Mouse (Mus musculus) lung, embryonic 16.5 days (tissue): ENCODE measurements around the gene Clasp1. TPM values are rescaled to one million over a fixed set of nuclear protein-coding genes. Genes with fewer than 3 reads are reported as not detected.

ENCODE experiments used
- ATAC-seq: fragments of 200-750 bp; cut with Nextera tagmentation; 2 replicates; pipeline ENCODE4 v1.8.0; 2017; ENCODE audit warnings: low read depth, mild to moderate bottlenecking, moderate library complexity
- H3K27ac ChIP-seq: fragments of 300-500 bp; sonication (generic); 2 replicates; pipeline ENCODE4 v1.5.1; 2014; ENCODE audit warnings: mild to moderate bottlenecking, control low read depth, low read length
- H3K27me3 ChIP-seq: fragments of 300-500 bp; sonication (generic); 2 replicates; pipeline ENCODE4 v1.6.1; 2014; ENCODE audit warnings: low read depth, low read length, mixed read lengths; ENCODE audit not compliant: control insufficient read depth, insufficient read depth
- H3K36me3 ChIP-seq: fragments of 300-500 bp; sonication (generic); 2 replicates; pipeline ENCODE4 v1.6.1; 2014; ENCODE audit warnings: low read length; ENCODE audit not compliant: control insufficient read depth, insufficient read depth
- H3K4me1 ChIP-seq: fragments of 300-500 bp; sonication (generic); replicated peaks from 2 replicates; pipeline ENCODE4 v1.6.1; 2014; ENCODE audit warnings: low read length, mixed read lengths; ENCODE audit not compliant: control insufficient read depth, insufficient read depth
- H3K4me2 ChIP-seq: fragments of 300-500 bp; sonication (generic); 2 replicates; pipeline ENCODE4 v1.6.1; 2014; ENCODE audit warnings: low read depth, low read length, control low read depth
- H3K4me3 ChIP-seq: fragments of 300-500 bp; sonication (generic); 2 replicates; pipeline ENCODE4 v1.5.1; 2014; ENCODE audit warnings: mild to moderate bottlenecking, low read length, control low read depth
- H3K9ac ChIP-seq: fragments of 300-500 bp; sonication (generic); 2 replicates; pipeline ENCODE4 v1.6.1; 2014; ENCODE audit warnings: low read length, control low read depth
- H3K9me3 ChIP-seq: fragments of 300-500 bp; sonication (generic); 2 replicates; pipeline ENCODE4 v1.6.1; 2016; ENCODE audit warnings: low read length; ENCODE audit not compliant: control insufficient read depth
- WGBS: fragments of 180-500 bp; shearing (Covaris S2); extraction: QIAGEN DNeasy Blood & Tissue Kit; methylation state at CpG from one replicate; pipeline ENCODE4 v1.1.7; 2014; 5-methylcytosine and 5-hydroxymethylcytosine counted together
- polyA plus RNA-seq: library from polyadenylated mRNA; unstranded; fragments of >200 nt; fragmentation: Nextera tagmentation; extraction: Ambion mirVana; gene quantifications from 2 replicates; pipeline ENCODE4 v1.2.1, GENCODE M21; 2015

Gene Clasp1
- polyA plus RNA-seq, 1 experiment from 2014 or later, result 37.6 TPM

GRCm38 (mm10) chr1:118440547-118440946, 51.7 kb downstream of the Clasp1 start:
- no peak overlapping the region for H3K4me3 ChIP-seq
- 85% methylated on average over 1 of the region's 1 CpGs for WGBS
- no peaks in the 10 kb centered on the region for H3K36me3 ChIP-seq
- H3K9ac ChIP-seq, result no peak overlapping the region
- no peaks in the 10 kb centered on the region for H3K27me3 ChIP-seq
- no peaks in the 10 kb centered on the region for H3K4me1 ChIP-seq
- no peaks in the 10 kb centered on the region for H3K9me3 ChIP-seq
- no peak overlapping the region for H3K27ac ChIP-seq
- no peak overlapping the region for H3K4me2 ChIP-seq
- no peak for ATAC-seq

- WGBS, result 75% methylated on average over 7 of the region's 7 CpGs
- H3K27ac ChIP-seq, result no peak overlapping the region
- no peaks in the 10 kb centered on the region for H3K4me1 ChIP-seq
- ATAC-seq, result no peak
- no peaks in the 10 kb centered on the region for H3K27me3 ChIP-seq
- H3K9me3 ChIP-seq, result no peaks in the 10 kb centered on the region
- no peak overlapping the region for H3K9ac ChIP-seq
- no peak overlapping the region for H3K4me3 ChIP-seq
- no peak overlapping the region for H3K4me2 ChIP-seq
- H3K36me3 ChIP-seq, result no peaks in the 10 kb centered on the region
Observed at GRCm38 (mm10) chr1:118444420-118444819, 55.6 kb downstream of the Clasp1 start.

- Histone ChIP-seq H3K27me3 (no peaks in the 10 kb centered on the region), H3K9me3 (no peaks in the 10 kb centered on the region), H3K36me3 (no peaks in the 10 kb centered on the region), H3K4me3 (no peak overlapping the region), H3K4me1 (no peaks in the 10 kb centered on the region), H3K4me2 (no peak overlapping the region), H3K9ac (no peak overlapping the region), H3K27ac (no peak overlapping the region)
- ATAC-seq, result no peak
- 51% methylated on average over 3 of the region's 3 CpGs for WGBS
Observed at GRCm38 (mm10) chr1:118444988-118445387, 56.1 kb downstream of the Clasp1 start.

- ATAC-seq, result no peak
- no peaks in the 10 kb centered on the region for H3K4me1 ChIP-seq
- no peak overlapping the region for H3K27ac ChIP-seq
- H3K36me3 ChIP-seq, result no peaks in the 10 kb centered on the region
- no peak overlapping the region for H3K4me3 ChIP-seq
- H3K9ac ChIP-seq, result no peak overlapping the region
- H3K9me3 ChIP-seq, result no peaks in the 10 kb centered on the region
- H3K4me2 ChIP-seq, result no peak overlapping the region
- WGBS, result 78% methylated on average over 6 of the region's 6 CpGs
- no peaks in the 10 kb centered on the region for H3K27me3 ChIP-seq
Observed at GRCm38 (mm10) chr1:118445441-118445840, 56.6 kb downstream of the Clasp1 start.

GRCm38 (mm10) chr1:118446006-118446405, 57.1 kb downstream of the Clasp1 start:
- H3K27me3 ChIP-seq, result no peaks in the 10 kb centered on the region
- H3K9ac ChIP-seq, result no peak overlapping the region
- ATAC-seq, result no peak
- 82% methylated on average over 3 of the region's 3 CpGs for WGBS
- no peaks in the 10 kb centered on the region for H3K4me1 ChIP-seq
- no peak overlapping the region for H3K27ac ChIP-seq
- no peaks in the 10 kb centered on the region for H3K36me3 ChIP-seq
- no peak overlapping the region for H3K4me2 ChIP-seq
- H3K4me3 ChIP-seq, result no peak overlapping the region
- H3K9me3 ChIP-seq, result no peaks in the 10 kb centered on the region

GRCm38 (mm10) chr1:118447131-118447530, 58.3 kb downstream of the Clasp1 start:
- Histone ChIP-seq H3K4me1 (no peaks in the 10 kb centered on the region), H3K9ac (no peak overlapping the region), H3K27ac (no peak overlapping the region), H3K27me3 (no peaks in the 10 kb centered on the region), H3K4me2 (no peak overlapping the region), H3K9me3 (no peaks in the 10 kb centered on the region), H3K36me3 (no peaks in the 10 kb centered on the region), H3K4me3 (no peak overlapping the region)
- 82% methylated on average over 2 of the region's 2 CpGs for WGBS
- no peak for ATAC-seq

GRCm38 (mm10) chr1:118448214-118448613, 59.4 kb downstream of the Clasp1 start:
- Histone ChIP-seq H3K27ac (no peak overlapping the region), H3K9ac (no peak overlapping the region), H3K27me3 (no peaks in the 10 kb centered on the region), H3K4me1 (no peaks in the 10 kb centered on the region), H3K36me3 (no peaks in the 10 kb centered on the region), H3K9me3 (no peaks in the 10 kb centered on the region), H3K4me3 (no peak overlapping the region), H3K4me2 (no peak overlapping the region)
- ATAC-seq, result no peak
- 91% methylated on average over 1 of the region's 1 CpGs for WGBS

GRCm38 (mm10) chr1:118450891-118451450, 62.1 kb downstream of the Clasp1 start:
- Histone ChIP-seq H3K4me1 (no peaks in the 10 kb centered on the region), H3K4me3 (no peak overlapping the region), H3K27ac (no peak overlapping the region), H3K27me3 (no peaks in the 10 kb centered on the region), H3K4me2 (no peak overlapping the region), H3K36me3 (no peaks in the 10 kb centered on the region), H3K9ac (no peak overlapping the region), H3K9me3 (no peaks in the 10 kb centered on the region)
- ATAC-seq, result no peak
- WGBS, result 93% methylated on average over 3 of the region's 3 CpGs

GRCm38 (mm10) chr1:118453577-118453976, 64.7 kb downstream of the Clasp1 start:
- Histone ChIP-seq H3K9me3 (no peaks in the 10 kb centered on the region), H3K4me3 (no peak overlapping the region), H3K4me2 (no peak overlapping the region), H3K9ac (no peak overlapping the region), H3K27me3 (no peaks in the 10 kb centered on the region), H3K4me1 (peaks cover 15% of the 10 kb centered on the region), H3K27ac (no peak overlapping the region), H3K36me3 (no peaks in the 10 kb centered on the region)
- no peak for ATAC-seq
- WGBS, result 91% methylated on average over 4 of the region's 4 CpGs

- Histone ChIP-seq H3K9me3 (no peaks in the 10 kb centered on the region), H3K4me1 (peaks cover 18% of the 10 kb centered on the region), H3K4me3 (no peak overlapping the region), H3K27ac (no peak overlapping the region), H3K36me3 (no peaks in the 10 kb centered on the region), H3K4me2 (no peak overlapping the region), H3K27me3 (no peaks in the 10 kb centered on the region), H3K9ac (no peak overlapping the region)
- no peak for ATAC-seq
- WGBS, result 83% methylated on average over 4 of the region's 4 CpGs
Observed at GRCm38 (mm10) chr1:118454817-118455216, 66.0 kb downstream of the Clasp1 start.
